9 mouse cellular contexts compared by ENCODE assay signal in the genomic region with DNA sequence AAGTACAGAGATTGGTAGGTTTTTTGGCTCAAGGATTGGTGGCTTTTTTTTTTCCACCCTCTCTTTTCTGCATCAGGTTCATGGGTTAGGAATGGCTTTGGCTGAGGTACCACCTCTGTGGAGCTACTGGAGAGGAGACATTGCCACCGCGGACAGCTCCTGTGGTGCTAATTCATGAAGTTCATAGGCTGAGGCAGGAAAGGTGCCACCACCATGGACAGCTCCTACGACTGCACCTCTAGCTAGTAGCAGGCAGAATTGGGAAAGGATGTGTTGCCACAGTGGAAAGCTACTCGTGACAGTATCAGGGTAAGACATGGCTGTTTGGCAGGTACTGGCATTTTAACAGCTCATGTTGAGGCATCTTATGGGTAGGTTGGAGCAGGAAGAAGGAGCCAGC. TPM values are rescaled to one million over a fixed set of nuclear protein-coding genes. Genes with fewer than 3 reads are reported as not detected.
A peak's percentile ranks its signal among the peaks of the same experiment; 100 is the strongest.
DNase-seq lines count a peak whose midpoint lies in the region; ATAC-seq and TF ChIP-seq lines count a peak whose summit lies in the region.
"Had no signal": no experiment of that assay in that cellular context is flagged by ENCODE, and none has a peak within 500 bp of the region (broad histone marks: within the 10 kb centered on the region; RNA-seq: fewer than 3 reads in every experiment).

No protein-coding gene starts in this region.

- no peak for TF ChIP-seq EP300 in MEL (IDR thresholded peaks at IDR 0.05; ENCODE audit: low read depth in 1 of 2, low read length in 2 of 2)
- TF ChIP-seq EP300 in liver, postnatal 0 days (IDR thresholded peaks at IDR 0.05; ENCODE audit: low read depth) = no peak

- no peak for TF ChIP-seq POLR2A in MEL (IDR thresholded peaks at IDR 0.05; ENCODE audit: control insufficient read depth in 1 of 2, insufficient read depth in 1 of 2, low read depth in 1 of 2, low read length in 2 of 2, poor library complexity in 1 of 2)

- peaks cover 0 to 1% of the 10 kb centered on the region in 2 experiments; a peak in 2 of 4 replicates for H3K4me1 ChIP-seq in MEL (ENCODE audit: control insufficient read depth in 1 of 2, insufficient read depth in 2 of 2, low read length in 2 of 2)
- peaks cover 7% of the 10 kb centered on the region for H3K4me1 ChIP-seq in embryonic facial prominence, embryonic 10.5 days
- peaks cover 6% of the 10 kb centered on the region for H3K4me1 ChIP-seq in liver, postnatal 0 days (ENCODE audit: insufficient read depth)
- H3K4me1 ChIP-seq in forebrain, embryonic 16.5 days (replicated peaks; ENCODE audit: control insufficient read depth, insufficient read depth, low read length) = peaks cover 8% of the 10 kb centered on the region

- no peak overlapping the region for H3K4me2 ChIP-seq in liver, postnatal 0 days (ENCODE audit: low read depth, low read length)
- no peak overlapping the region for H3K4me2 ChIP-seq in forebrain, embryonic 16.5 days (ENCODE audit: low read length)
- H3K4me2 ChIP-seq: limb, embryonic 13.5 days had no signal

- intact Hi-C loops in gastrocnemius, postnatal 36 days (cut with DNase I) = no loop called here

- no peak for TF ChIP-seq CTCF in MEL (IDR thresholded peaks at IDR 0.05 in 2 of 3, conservative IDR thresholded peaks at IDR 0.05 in 1 of 3; ENCODE audit: control insufficient read depth in 1 of 3, insufficient read depth in 1 of 3, low read depth in 2 of 3, low read length in 3 of 3, poor library complexity in 1 of 3, severe bottlenecking in 1 of 3)
- TF ChIP-seq CTCF in liver, postnatal 0 days (IDR thresholded peaks at IDR 0.05; ENCODE audit: low read depth) = no peak

- no peaks in the 10 kb centered on the region for H3K9me3 ChIP-seq in MEL (replicated peaks; ENCODE audit: insufficient read depth, low read length)
- H3K9me3 ChIP-seq in embryonic facial prominence, embryonic 10.5 days = no peaks in the 10 kb centered on the region
- H3K9me3 ChIP-seq in liver, postnatal 0 days (ENCODE audit: low read length) = no peaks in the 10 kb centered on the region
- H3K9me3 ChIP-seq in forebrain, embryonic 16.5 days (ENCODE audit: control insufficient read depth, low read length) = no peaks in the 10 kb centered on the region
- H3K9me3 ChIP-seq: limb, embryonic 13.5 days had no signal

- H3K36me3 ChIP-seq in MEL (ENCODE audit: control insufficient read depth in 1 of 2, insufficient read depth in 2 of 2, low read length in 2 of 2) = peaks cover 2 to 11% of the 10 kb centered on the region in 2 experiments; a peak in 3 of 4 replicates
- H3K36me3 ChIP-seq in embryonic facial prominence, embryonic 10.5 days (replicated peaks) = peaks cover 49% of the 10 kb centered on the region
- peaks cover 18% of the 10 kb centered on the region for H3K36me3 ChIP-seq in liver, postnatal 0 days (replicated peaks; ENCODE audit: insufficient read depth, low read length)
- no peaks in the 10 kb centered on the region for H3K36me3 ChIP-seq in forebrain, embryonic 16.5 days (ENCODE audit: control insufficient read depth, insufficient read depth)

- H3K9ac ChIP-seq in MEL (ENCODE audit: control insufficient read depth, low read depth, low read length, poor library complexity, severe bottlenecking) = no peak overlapping the region
- no peak overlapping the region for H3K9ac ChIP-seq in liver, postnatal 0 days (replicated peaks)
- no peak overlapping the region for H3K9ac ChIP-seq in forebrain, embryonic 16.5 days (replicated peaks; ENCODE audit: low read depth, low read length)
- H3K9ac ChIP-seq: limb, embryonic 13.5 days had no signal

- no peak overlapping the region for H3K27ac ChIP-seq in MEL (ENCODE audit: control insufficient read depth, low read depth, low read length)
- no peak overlapping the region for H3K27ac ChIP-seq in embryonic facial prominence, embryonic 10.5 days (replicated peaks)
- no peak overlapping the region for H3K27ac ChIP-seq in liver, postnatal 0 days (ENCODE audit: low read depth)
- H3K27ac ChIP-seq in forebrain, embryonic 16.5 days (ENCODE audit: low read length) = no peak overlapping the region
- H3K27ac ChIP-seq: limb, embryonic 13.5 days had no signal

- no peaks in the 10 kb centered on the region for H3K27me3 ChIP-seq in MEL (ENCODE audit: control insufficient read depth in 1 of 2, insufficient read depth in 2 of 2, low read length in 2 of 2)
- no peaks in the 10 kb centered on the region for H3K27me3 ChIP-seq in embryonic facial prominence, embryonic 10.5 days (replicated peaks; ENCODE audit: low read depth, poor library complexity, severe bottlenecking)
- no peaks in the 10 kb centered on the region for H3K27me3 ChIP-seq in liver, postnatal 0 days (ENCODE audit: insufficient read depth, low read length)
- H3K27me3 ChIP-seq in forebrain, embryonic 16.5 days (replicated peaks; ENCODE audit: control insufficient read depth, insufficient read depth, low read length) = no peaks in the 10 kb centered on the region
- H3K27me3 ChIP-seq: limb, embryonic 13.5 days had no signal

- no peak for TF ChIP-seq RAD21 in MEL (IDR thresholded peaks at IDR 0.05; ENCODE audit: low read depth, low read length)

- peaks cover 8% of the 10 kb centered on the region for H3K79me2 ChIP-seq in MEL (ENCODE audit: control insufficient read depth, insufficient read depth, low read length, poor library complexity)

- no peak overlapping the region for H3K4me3 ChIP-seq in MEL (ENCODE audit: control insufficient read depth in 1 of 2, insufficient read depth in 1 of 2, low read depth in 2 of 2, low read length in 2 of 2)
- H3K4me3 ChIP-seq in embryonic facial prominence, embryonic 10.5 days = no peak overlapping the region
- no peak overlapping the region for H3K4me3 ChIP-seq in liver, postnatal 0 days (ENCODE audit: low read depth, low read length)
- no peak overlapping the region for H3K4me3 ChIP-seq in forebrain, embryonic 16.5 days (replicated peaks; ENCODE audit: low read length)
- H3K4me3 ChIP-seq: limb, embryonic 13.5 days had no signal

- no peak for ATAC-seq in liver, postnatal 0 days
- ATAC-seq in forebrain, embryonic 16.5 days = no peak

- DNase-seq in A20 (ENCODE audit: low read depth, low spot score) (peak; percentile 44), MEL (ENCODE audit: low read depth, low spot score) (peak; percentile 90)
- peak; percentile 62 for DNase-seq in embryonic facial prominence, embryonic 10.5 days (ENCODE audit: low spot score)
- peak; percentile 75 for DNase-seq in liver, postnatal 0 days
- DNase-seq in gastrocnemius, postnatal 36 days = no peak
- DNase-seq in left cerebral cortex, adult 8-10 months (ENCODE audit: low spot score in 2 of 2) = no peak
- DNase-seq in left cerebral cortex, adult 18-20 months (ENCODE audit: low spot score in 2 of 2) = no peak

- WGBS in embryonic facial prominence, embryonic 10.5 days = 60% methylated on average over 4 of the region's 4 CpGs
- 57% methylated on average over 4 of the region's 4 CpGs for WGBS in liver, postnatal 0 days (ENCODE audit: insufficient replicate concordance)
- WGBS in forebrain, embryonic 16.5 days = 63% methylated on average over 4 of the region's 4 CpGs

TF ChIP-seq in MEL, 35 proteins besides CTCF, POLR2A, EP300 and RAD21:
- TF ChIP-seq TBP (IDR thresholded peaks at IDR 0.05; ENCODE audit: low read depth, low read length) (no peak), GATA1 (IDR thresholded peaks at IDR 0.05; ENCODE audit: low read depth, low read length) (no peak), MXI1 (IDR thresholded peaks at IDR 0.05; ENCODE audit: low read depth, low read length) (peak; percentile 99), GABPA (IDR thresholded peaks at IDR 0.05; ENCODE audit: low read depth, low read length) (no peak), SIN3A (IDR thresholded peaks at IDR 0.05; ENCODE audit: low read length) (peak; percentile 100), NELFE (IDR thresholded peaks at IDR 0.05; ENCODE audit: low read depth, low read length) (no peak)

RNA-seq across cellular contexts. Expression of a gene that starts 4.0 kb away (rescaled TPM):
- total RNA-seq in MEL (2012; rRNA removed) = 23.5 and 24.3 TPM in 2 replicates
- 10 to 100 TPM in 1 of 2 experiments, not detected in 1; 51.8 TPM for polyA plus RNA-seq in MEL (2012; ENCODE audit: insufficient read depth in 1 of 2, insufficient read length in 2 of 2, low read depth in 1 of 2, low replicate concordance in 2 of 2, missing spikeins in 1 of 2)
- polyA plus RNA-seq in embryonic facial prominence, embryonic 10.5 days (2016; fragmentation: Nextera tagmentation; extraction: Ambion mirVana) = 90.9 and 94.1 TPM in 2 replicates
- 11.2 and 13.0 TPM in 2 replicates for polyA plus RNA-seq in liver, postnatal 0 days (2015; fragmentation: Nextera tagmentation; extraction: Ambion mirVana)
- under 1 TPM; 0.81 to 0.92 TPM for total RNA-seq in gastrocnemius, postnatal 36 days (2021)
- 17.6 and 20.3 TPM in 2 replicates for polyA plus RNA-seq in forebrain, embryonic 16.5 days (2015; fragmentation: Nextera tagmentation; extraction: Ambion mirVana)
- total RNA-seq in left cerebral cortex, adult 8-10 months (2022) = 1 to 10 TPM in 2 of 4 experiments, under 1 TPM in 2; 0.54 to 4.2 (median 1.2) TPM
- 1 to 10 TPM in 1 of 2 experiments, under 1 TPM in 1; 0.70 to 1.5 TPM for total RNA-seq in left cerebral cortex, adult 18-20 months (2021)

RNA-seq across cellular contexts. Expression of a gene that starts 48.3 kb away (rescaled TPM):
- 44.7 and 57.4 TPM in 2 replicates for total RNA-seq in MEL (2012; rRNA removed)
- 10 to 100 TPM in 1 of 2 experiments, not detected in 1; 52.5 TPM for polyA plus RNA-seq in MEL (2012; ENCODE audit: insufficient read depth in 1 of 2, insufficient read length in 2 of 2, low read depth in 1 of 2, low replicate concordance in 2 of 2, missing spikeins in 1 of 2)
- 47.3 and 50.7 TPM in 2 replicates for polyA plus RNA-seq in embryonic facial prominence, embryonic 10.5 days (2016; fragmentation: Nextera tagmentation; extraction: Ambion mirVana)
- polyA plus RNA-seq in liver, postnatal 0 days (2015; fragmentation: Nextera tagmentation; extraction: Ambion mirVana) = 37.0 and 39.0 TPM in 2 replicates
- 1 to 10 TPM; 4.7 to 4.8 TPM for total RNA-seq in gastrocnemius, postnatal 36 days (2021)
- polyA plus RNA-seq in forebrain, embryonic 16.5 days (2015; fragmentation: Nextera tagmentation; extraction: Ambion mirVana) = 59.6 and 65.3 TPM in 2 replicates
- total RNA-seq in left cerebral cortex, adult 8-10 months (2022) = 10 to 100 TPM; 39.4 to 58.8 (median 48.2) TPM
- 10 to 100 TPM; 57.3 to 65.9 TPM for total RNA-seq in left cerebral cortex, adult 18-20 months (2021)

RNA-seq across cellular contexts. Expression of a gene that starts 59.0 kb away (rescaled TPM):
- total RNA-seq in MEL (2012; rRNA removed) = not detected in 2 replicates
- not detected for polyA plus RNA-seq in MEL (2012; ENCODE audit: insufficient read depth in 1 of 2, insufficient read length in 2 of 2, low read depth in 1 of 2, low replicate concordance in 2 of 2, missing spikeins in 1 of 2)
- polyA plus RNA-seq in embryonic facial prominence, embryonic 10.5 days (2016; fragmentation: Nextera tagmentation; extraction: Ambion mirVana) = 5.3 and 6.1 TPM in 2 replicates
- 263 and 271 TPM in 2 replicates for polyA plus RNA-seq in liver, postnatal 0 days (2015; fragmentation: Nextera tagmentation; extraction: Ambion mirVana)
- not detected for total RNA-seq in gastrocnemius, postnatal 36 days (2021)
- 0.47 and 0.55 TPM in 2 replicates for polyA plus RNA-seq in forebrain, embryonic 16.5 days (2015; fragmentation: Nextera tagmentation; extraction: Ambion mirVana)
- total RNA-seq in left cerebral cortex, adult 8-10 months (2022) = not detected
- 1 to 10 TPM in 1 of 2 experiments, under 1 TPM in 1; 0.56 to 1.0 TPM for total RNA-seq in left cerebral cortex, adult 18-20 months (2021)

Comparison
In these comparisons a context has a peak if more than half of its experiments do, and no peak if none do; other contexts are left out.
1. DNase-seq: peak in A20 (single experiment), MEL (single experiment), embryonic facial prominence, embryonic 10.5 days (single experiment) and liver, postnatal 0 days (single experiment); none in gastrocnemius, postnatal 36 days (0 of 2), left cerebral cortex, adult 8-10 months (0 of 2) and left cerebral cortex, adult 18-20 months (0 of 2).